Mouse (Mus musculus): Measurements from ENCODE around the gene Col1a1.

DNA sequence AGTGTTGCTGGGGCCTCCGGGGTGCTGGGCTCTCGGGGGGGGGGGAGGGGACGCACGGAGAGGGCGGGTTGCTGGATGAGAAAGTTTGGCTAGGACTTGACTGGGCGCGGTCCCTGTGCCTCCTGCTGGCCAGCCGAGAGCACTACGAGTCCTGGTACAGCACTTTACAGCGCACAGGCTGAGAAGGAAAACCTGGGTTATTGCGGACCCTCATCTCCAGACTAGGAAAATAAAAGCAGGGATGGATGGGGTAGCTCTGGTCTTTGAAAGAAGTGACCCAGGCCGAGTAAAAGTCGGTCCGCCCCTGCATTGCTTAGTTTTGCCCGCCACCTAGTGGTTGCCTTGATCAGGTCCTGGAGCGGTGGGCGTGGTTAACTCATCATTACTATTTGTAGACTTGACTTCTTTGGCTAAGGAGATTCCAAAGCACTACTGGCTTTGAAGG is 849 bp downstream of the Col1a1 start:
- TF ChIP-seq POLR2A (IDR thresholded peaks at IDR 0.05; ENCODE audit: borderline replicate concordance, extremely low read depth, low read depth, low read length) = no peak
- TF ChIP-seq CTCF (IDR thresholded peaks at IDR 0.05; ENCODE audit: insufficient read depth, low read length) = peak; percentile 74
